Mouse (Mus musculus) mouse trophoblast stem cell (cell line): Measurements from ENCODE around the gene Uhmk1.

Source experiments
- in situ Hi-C, 2 experiments: fragments of 300-500 bp; cut with MseI, MboI; formaldehyde crosslinking; loops; 2 replicates in 1 of 2; 3 replicates in 1 of 2; pipeline ENCODE4 v1.15.1; 2025

The Uhmk1 gene

GRCm38 (mm10) chr1:170175848-170176247 is 39.3 kb downstream of the Uhmk1 start:
- in situ Hi-C loops, result no loop called here

GRCm38 (mm10) chr1:170174814-170175332 is 40.3 kb downstream of the Uhmk1 start, which contains the start of gene Uap1:
Gene Uap1, minus strand, starts transcription at chr1:170174957.
- in situ Hi-C loops, result no loop called here

GRCm38 (mm10) chr1:170173991-170174813 is 41.0 kb downstream of the Uhmk1 start:
- in situ Hi-C loops, result no loop called here

- in situ Hi-C loops, result no loop called here
Measured at GRCm38 (mm10) chr1:170167781-170168180, 47.4 kb downstream of the Uhmk1 start.

GRCm38 (mm10) chr1:170164913-170165312 is 50.3 kb downstream of the Uhmk1 start:
- in situ Hi-C loops, result no loop called here

- in situ Hi-C loops, result no loop called here
Measured at GRCm38 (mm10) chr1:170164053-170164614, 51.1 kb downstream of the Uhmk1 start.

- in situ Hi-C loops, result no loop called here
Measured at GRCm38 (mm10) chr1:170163398-170163943, 51.7 kb downstream of the Uhmk1 start.

- in situ Hi-C loops, result no loop called here
Measured at GRCm38 (mm10) chr1:170161852-170162251, 53.3 kb downstream of the Uhmk1 start.

GRCm38 (mm10) chr1:170160397-170160938 is 54.7 kb downstream of the Uhmk1 start:
- in situ Hi-C loops, result no loop called here

GRCm38 (mm10) chr1:170159707-170160106 is 55.5 kb downstream of the Uhmk1 start:
- in situ Hi-C loops, result no loop called here

GRCm38 (mm10) chr1:170155761-170156160 is 59.4 kb downstream of the Uhmk1 start:
- in situ Hi-C loops, result no loop called here

- in situ Hi-C loops, result no loop called here
Measured at GRCm38 (mm10) chr1:170155298-170155697, 59.9 kb downstream of the Uhmk1 start.

GRCm38 (mm10) chr1:170153986-170154385 is 61.2 kb downstream of the Uhmk1 start:
- in situ Hi-C loops, result no loop called here

- in situ Hi-C loops, result no loop called here
Measured at GRCm38 (mm10) chr1:170152552-170152951, 62.6 kb downstream of the Uhmk1 start.

- in situ Hi-C loops, result no loop called here
Measured at GRCm38 (mm10) chr1:170150870-170151269, 64.3 kb downstream of the Uhmk1 start.

GRCm38 (mm10) chr1:170149756-170150155 is 65.4 kb downstream of the Uhmk1 start:
- in situ Hi-C loops, result no loop called here

- in situ Hi-C loops, result no loop called here
Measured at GRCm38 (mm10) chr1:170148536-170148935, 66.7 kb downstream of the Uhmk1 start.

- in situ Hi-C loops, result no loop called here
Measured at GRCm38 (mm10) chr1:170147651-170148448, 67.3 kb downstream of the Uhmk1 start.

GRCm38 (mm10) chr1:170145606-170146005 is 69.6 kb downstream of the Uhmk1 start:
- in situ Hi-C loops, result no loop called here
